In the genomic region with DNA sequence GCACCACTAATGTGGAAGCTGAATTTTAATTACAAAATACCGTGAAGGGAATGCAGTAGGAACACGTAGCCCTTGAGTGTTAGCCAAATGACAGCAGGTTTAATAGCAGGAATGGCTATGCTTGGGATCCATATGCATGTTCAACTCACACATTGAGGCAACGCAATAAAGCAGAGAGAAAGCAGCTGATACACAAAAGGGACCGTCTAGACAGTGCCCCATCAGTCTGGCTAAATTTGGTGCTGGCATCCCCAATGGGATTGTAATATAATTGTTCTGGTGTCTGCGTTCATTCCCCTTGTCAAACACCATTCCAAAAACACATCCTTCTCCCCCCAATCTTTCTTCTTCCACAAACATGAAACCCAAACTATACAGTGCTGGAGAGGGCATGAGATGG, we compare ENCODE assay signal across 11 mouse cellular contexts.
DNase-seq lines count a peak whose midpoint lies in the region; ATAC-seq and TF ChIP-seq lines count a peak whose summit lies in the region.
"Had no signal": no experiment of that assay in that cellular context is flagged by ENCODE, and none has a peak within 500 bp of the region (broad histone marks: within the 10 kb centered on the region; RNA-seq: fewer than 3 reads in every experiment).

No protein-coding gene starts in this region.

- no peak overlapping the region; the same call in 1 of the 2 replicates for H3K4me3 ChIP-seq in forebrain, embryonic 15.5 days
- H3K4me3 ChIP-seq in midbrain, embryonic 11.5 days (ENCODE audit: low read depth, low read length): no peak overlapping the region
- H3K4me3 ChIP-seq: heart, embryonic 13.5 days had no signal

- H3K4me1 ChIP-seq in forebrain, embryonic 15.5 days: peaks cover 55% of the 10 kb centered on the region
- H3K4me1 ChIP-seq in midbrain, embryonic 11.5 days (ENCODE audit: control insufficient read depth, insufficient read depth, low read length): peaks cover 33% of the 10 kb centered on the region
- H3K4me1 ChIP-seq: heart, embryonic 13.5 days had no signal

- peak overlapping the region; percentile 30 for H3K4me2 ChIP-seq in forebrain, embryonic 15.5 days (replicated peaks)
- no peak overlapping the region for H3K4me2 ChIP-seq in midbrain, embryonic 11.5 days
- H3K4me2 ChIP-seq: heart, embryonic 13.5 days had no signal

- no peaks in the 10 kb centered on the region for H3K9me3 ChIP-seq in forebrain, embryonic 15.5 days
- no peaks in the 10 kb centered on the region for H3K9me3 ChIP-seq in midbrain, embryonic 11.5 days (ENCODE audit: control insufficient read depth, low read length)
- H3K9me3 ChIP-seq: heart, embryonic 13.5 days had no signal

- no peaks in the 10 kb centered on the region for H3K36me3 ChIP-seq in forebrain, embryonic 15.5 days
- no peaks in the 10 kb centered on the region for H3K36me3 ChIP-seq in midbrain, embryonic 11.5 days (ENCODE audit: control insufficient read depth, insufficient read depth, low read length)
- H3K36me3 ChIP-seq: heart, embryonic 13.5 days had no signal

- peak overlapping the region; percentile 35 for H3K9ac ChIP-seq in forebrain, embryonic 15.5 days (replicated peaks)
- H3K9ac ChIP-seq in midbrain, embryonic 11.5 days (ENCODE audit: low read length): peak overlapping the region; percentile 16; the same call in 1 of the 2 replicates
- H3K9ac ChIP-seq: heart, embryonic 13.5 days had no signal

- 6% methylated on average over 5 of the region's 5 CpGs for WGBS in forebrain, embryonic 15.5 days
- WGBS in midbrain, embryonic 11.5 days: 31% methylated on average over 5 of the region's 5 CpGs

- no peak for TF ChIP-seq CTCF in brain, embryonic 14.5 days (IDR thresholded peaks at IDR 0.05; ENCODE audit: borderline replicate concordance, extremely low read depth, insufficient read depth, insufficient read length)

- no peak for TF ChIP-seq POLR2A in brain, embryonic 14.5 days (IDR thresholded peaks at IDR 0.05; ENCODE audit: borderline replicate concordance, extremely low read depth, insufficient read depth, insufficient read length, poor library complexity, severe bottlenecking)

- H3K27me3 ChIP-seq in forebrain, embryonic 15.5 days: no peaks in the 10 kb centered on the region
- H3K27me3 ChIP-seq in midbrain, embryonic 11.5 days (ENCODE audit: control insufficient read depth, insufficient read depth, low read length): no peaks in the 10 kb centered on the region

- ATAC-seq in cerebellum, adult (ENCODE audit: insufficient number of reproducible peaks, low FRiP score, low TSS enrichment): no peak
- peak; percentile 71 for ATAC-seq in forebrain, embryonic 15.5 days (replicated peaks)
- peak; percentile 22; the same call in 1 of the 2 replicates for ATAC-seq in midbrain, embryonic 11.5 days (ENCODE audit: low FRiP score)

- DNase-seq in cerebellum, adult 8-10 months: peak; percentile 45
- DNase-seq in brain, embryonic 14.5 days (ENCODE audit: low read depth): peak; percentile 96
- peak; percentile 91 for DNase-seq in midbrain, embryonic 11.5 days (ENCODE audit: low spot score, missing footprints)
- no peak for DNase-seq in ovary, postnatal 14 days (ENCODE audit: low spot score)
- DNase-seq in spleen, postnatal 4 days (ENCODE audit: low spot score in 2 of 2): no peak
- DNase-seq in right cerebral cortex, postnatal 25 days: no peak
- DNase-seq: kidney, adult 11 months; lung, postnatal 10 days had no signal

- peak overlapping the region; percentile 96 for H3K27ac ChIP-seq in forebrain, embryonic 15.5 days (replicated peaks)
- H3K27ac ChIP-seq in midbrain, embryonic 11.5 days (ENCODE audit: low read depth, low read length): peak overlapping the region; percentile 80
- H3K27ac ChIP-seq: heart, embryonic 13.5 days had no signal

Comparison
In these comparisons a context has a peak if more than half of its experiments do, and no peak if none do; other contexts are left out.
1. DNase-seq: peak in cerebellum, adult 8-10 months (single experiment), brain, embryonic 14.5 days (single experiment) and midbrain, embryonic 11.5 days (single experiment); none in ovary, postnatal 14 days (single experiment), spleen, postnatal 4 days (0 of 2) and right cerebral cortex, postnatal 25 days (single experiment).